Mouse (Mus musculus): ENCODE results near the gene Oas1h.

DNA sequence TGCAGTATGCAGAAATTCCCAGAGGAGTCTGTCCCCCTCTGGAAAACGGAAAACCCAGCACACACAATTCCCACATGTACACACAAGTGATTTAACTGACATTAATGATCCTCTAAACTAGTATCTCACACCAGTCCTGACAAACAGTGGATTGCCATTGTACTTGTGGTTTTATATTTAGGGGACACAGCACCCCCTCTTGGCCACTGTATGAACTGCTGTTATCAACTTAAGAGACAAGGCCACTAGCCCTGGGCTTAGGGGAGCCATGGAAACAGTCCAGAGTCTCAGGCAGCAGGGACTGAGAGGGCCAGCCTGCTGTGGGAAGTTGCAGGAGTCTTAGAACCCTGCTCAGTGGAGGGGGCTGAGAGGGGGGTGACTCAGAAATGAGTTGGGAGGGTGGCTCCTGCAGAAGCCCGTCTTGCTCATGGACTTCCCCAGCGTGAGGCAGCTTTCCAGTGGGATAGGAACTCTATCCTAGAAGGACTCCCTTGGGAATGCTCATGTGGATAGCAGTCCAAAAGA is 4.2 kb downstream of the Oas1h start:
- TF ChIP-seq CTCF (IDR thresholded peaks at IDR 0.05; ENCODE audit: extremely low read depth, insufficient read depth, insufficient read length, insufficient replicate concordance) (no peak), POLR2A (IDR thresholded peaks at IDR 0.05; ENCODE audit: low read depth, low read length) (no peak)

All from spleen, adult 2 months (tissue).